Mouse (Mus musculus) intestine, embryonic 14.5 days (tissue): Measurements from ENCODE around the gene Olfr523. TPM values are rescaled to one million over a fixed set of nuclear protein-coding genes. Genes with fewer than 3 reads are reported as not detected.

Experiments used
- ATAC-seq: fragments of 200-750 bp; cut with Nextera tagmentation; replicated peaks from 2 replicates; pipeline ENCODE4 v1.8.0; 2017; ENCODE audit warnings: low read depth, moderate number of reproducible peaks, moderate TSS enrichment, moderate library complexity; ENCODE audit not compliant: low FRiP score, low TSS enrichment
- DNase-seq: peaks from one replicate; pipeline ENCODE4 v3.0.0-alpha.2; 2018; ENCODE audit warnings: low spot score
- H3K27ac ChIP-seq: fragments of 300-500 bp; sonication (generic); 2 replicates; pipeline ENCODE4 v1.5.1; 2014; ENCODE audit warnings: low read depth, mild to moderate bottlenecking, control low read depth
- H3K27me3 ChIP-seq: fragments of 300-500 bp; sonication (generic); replicated peaks from 2 replicates; pipeline ENCODE4 v1.6.1; 2014; ENCODE audit warnings: low read length, control low read depth; ENCODE audit not compliant: control insufficient read depth, insufficient read depth
- H3K36me3 ChIP-seq: fragments of 300-500 bp; sonication (generic); 2 replicates; pipeline ENCODE4 v1.6.1; 2014; ENCODE audit warnings: low read length, control low read depth; ENCODE audit not compliant: control insufficient read depth, insufficient read depth
- H3K4me1 ChIP-seq: fragments of 300-500 bp; sonication (generic); replicated peaks from 2 replicates; pipeline ENCODE4 v1.6.1; 2014; ENCODE audit warnings: low read length, control low read depth, mixed read lengths; ENCODE audit not compliant: control insufficient read depth, insufficient read depth
- H3K4me2 ChIP-seq: fragments of 300-500 bp; sonication (generic); 2 replicates; pipeline ENCODE4 v1.6.1; 2014; ENCODE audit warnings: low read length
- H3K4me3 ChIP-seq: fragments of 300-500 bp; sonication (generic); 2 replicates; pipeline ENCODE4 v1.5.1; 2014; ENCODE audit warnings: low read depth, low read length, control low read depth, mixed read lengths
- H3K9ac ChIP-seq: fragments of 300-500 bp; sonication (generic); 2 replicates; pipeline ENCODE4 v1.6.1; 2014; ENCODE audit warnings: mild to moderate bottlenecking, low read length
- H3K9me3 ChIP-seq: fragments of 300-500 bp; sonication (generic); 2 replicates; pipeline ENCODE4 v1.6.1; 2016; ENCODE audit warnings: low read length, control low read depth; ENCODE audit not compliant: control insufficient read depth
- WGBS: fragments of 180-500 bp; shearing (Covaris S2); extraction: QIAGEN DNeasy Blood & Tissue Kit; methylation state at CpG from one replicate; pipeline ENCODE4 v1.1.7; 2014; 5-methylcytosine and 5-hydroxymethylcytosine counted together
- polyA plus RNA-seq: library from polyadenylated mRNA; unstranded; fragments of >200 nt; fragmentation: Nextera tagmentation; extraction: Ambion mirVana; gene quantifications from 2 replicates; pipeline ENCODE4 v1.2.1, GENCODE M21; 2014

Olfr523 gene
- polyA plus RNA-seq, 1 experiment from 2014 or later = not detected

GRCm38 (mm10) chr7:140135106-140135770 lies 37.8 kb upstream of the Olfr523 start:
- DNase-seq (no peak), ATAC-seq (no peak)
- no peak overlapping the region for H3K4me2 ChIP-seq
- H3K36me3 ChIP-seq = peaks cover 22% of the 10 kb centered on the region
- no peak overlapping the region for H3K27ac ChIP-seq
- 95% methylated on average over 5 of the region's 5 CpGs for WGBS
- no peak overlapping the region for H3K4me3 ChIP-seq
- H3K9me3 ChIP-seq = no peaks in the 10 kb centered on the region
- no peaks in the 10 kb centered on the region for H3K27me3 ChIP-seq
- no peak overlapping the region for H3K9ac ChIP-seq
- H3K4me1 ChIP-seq = 0 out of 2 replicates have a peak, but pooled peaks cover 4% of the 10 kb centered on the region

- H3K9me3 ChIP-seq = no peaks in the 10 kb centered on the region
- H3K4me1 ChIP-seq = 0 out of 2 replicates have a peak, but pooled peaks cover 4% of the 10 kb centered on the region
- DNase-seq (peak; percentile 98), ATAC-seq (peak; percentile 98)
- H3K36me3 ChIP-seq = peaks cover 15% of the 10 kb centered on the region
- H3K9ac ChIP-seq = peak within 1 kb of the TSS; percentile 88
- H3K4me3 ChIP-seq = peak within 1 kb of the TSS; percentile 68
- H3K4me2 ChIP-seq = peak within 1 kb of the TSS; percentile 80
- peak within 1 kb of the TSS; percentile 40 for H3K27ac ChIP-seq
- 2% methylated on average over 39 of the region's 39 CpGs for WGBS
- H3K27me3 ChIP-seq = no peaks in the 10 kb centered on the region
Measured at GRCm38 (mm10) chr7:140137135-140138020, 35.6 kb upstream of the Olfr523 start, which contains the start of gene Mtg1. Mtg1 (plus strand) TSS chr7:140137564.

GRCm38 (mm10) chr7:140138021-140138310 lies 35.1 kb upstream of the Olfr523 start:
- Histone ChIP-seq H3K9me3 (no peaks in the 10 kb centered on the region), H3K4me1 (0 out of 2 replicates have a peak, but pooled peaks cover 4% of the 10 kb centered on the region), H3K4me2 (peak overlapping the region; percentile 80), H3K27me3 (no peaks in the 10 kb centered on the region), H3K9ac (peak overlapping the region; percentile 88), H3K27ac (peak overlapping the region; percentile 40), H3K36me3 (peaks cover 15% of the 10 kb centered on the region), H3K4me3 (peak overlapping the region; percentile 68)
- no peak for ATAC-seq
- no peak for DNase-seq
- WGBS = 2% methylated on average over 8 of the region's 8 CpGs

GRCm38 (mm10) chr7:140141350-140141749 lies 31.7 kb upstream of the Olfr523 start:
- H3K4me3 ChIP-seq = no peak overlapping the region
- H3K27ac ChIP-seq = no peak overlapping the region
- no peak overlapping the region for H3K4me2 ChIP-seq
- no peak for DNase-seq
- H3K4me1 ChIP-seq = 0 out of 2 replicates have a peak, but pooled peaks cover 4% of the 10 kb centered on the region
- WGBS = 6% methylated on average over 14 of the region's 14 CpGs
- no peak for ATAC-seq
- no peak overlapping the region for H3K9ac ChIP-seq
- H3K27me3 ChIP-seq = no peaks in the 10 kb centered on the region
- H3K36me3 ChIP-seq = 0 out of 2 replicates have a peak, but pooled peaks cover 3% of the 10 kb centered on the region
- no peaks in the 10 kb centered on the region for H3K9me3 ChIP-seq

GRCm38 (mm10) chr7:140144550-140144949 lies 28.5 kb upstream of the Olfr523 start:
- H3K4me1 ChIP-seq = no peaks in the 10 kb centered on the region
- no peaks in the 10 kb centered on the region for H3K27me3 ChIP-seq
- H3K4me2 ChIP-seq = no peak overlapping the region
- DNase-seq = no peak
- H3K9me3 ChIP-seq = no peaks in the 10 kb centered on the region
- H3K4me3 ChIP-seq = no peak overlapping the region
- no peak overlapping the region for H3K9ac ChIP-seq
- ATAC-seq = no peak
- WGBS = 85% methylated on average over 4 of the region's 4 CpGs
- H3K27ac ChIP-seq = no peak overlapping the region
- peaks cover 8% of the 10 kb centered on the region; the same call in 1 of the 2 replicates for H3K36me3 ChIP-seq

- Histone ChIP-seq H3K27me3 (peaks cover 39% of the 10 kb centered on the region), H3K9ac (no peak overlapping the region), H3K9me3 (no peaks in the 10 kb centered on the region), H3K4me2 (peak overlapping the region; percentile 43), H3K27ac (no peak overlapping the region), H3K36me3 (peaks cover 9% of the 10 kb centered on the region), H3K4me1 (no peaks in the 10 kb centered on the region), H3K4me3 (peak overlapping the region; percentile 20; the same call in 1 of the 2 replicates)
- DNase-seq (peak; percentile 54), ATAC-seq (no peak)
- WGBS = 6% methylated on average over 28 of the region's 28 CpGs
Measured at GRCm38 (mm10) chr7:140153383-140153782, 19.6 kb upstream of the Olfr523 start.

- Histone ChIP-seq H3K36me3 (peaks cover 6% of the 10 kb centered on the region), H3K4me2 (peak overlapping the region; percentile 45), H3K4me1 (no peaks in the 10 kb centered on the region), H3K27me3 (peaks cover 39% of the 10 kb centered on the region), H3K9me3 (no peaks in the 10 kb centered on the region), H3K4me3 (peak overlapping the region; percentile 22), H3K27ac (no peak overlapping the region), H3K9ac (0 out of 2 replicates have a peak overlapping the region, but pooled peaks have one; percentile 13)
- ATAC-seq = no peak
- DNase-seq = no peak
- WGBS = 27% methylated on average over 4 of the region's 4 CpGs
Measured at GRCm38 (mm10) chr7:140153829-140154217, 19.2 kb upstream of the Olfr523 start.

- WGBS = 2% methylated on average over 28 of the region's 28 CpGs
- H3K36me3 ChIP-seq = peaks cover 4% of the 10 kb centered on the region; the same call in 1 of the 2 replicates
- DNase-seq (no peak), ATAC-seq (no peak)
- H3K9me3 ChIP-seq = no peaks in the 10 kb centered on the region
- peaks cover 39% of the 10 kb centered on the region for H3K27me3 ChIP-seq
- no peak within 1 kb of the TSS for H3K27ac ChIP-seq
- 0 out of 2 replicates have a peak within 1 kb of the TSS, but pooled peaks have one; percentile 13 for H3K9ac ChIP-seq
- peak within 1 kb of the TSS; percentile 45 for H3K4me2 ChIP-seq
- H3K4me3 ChIP-seq = peak within 1 kb of the TSS; percentile 22
- H3K4me1 ChIP-seq = no peaks in the 10 kb centered on the region
Measured at GRCm38 (mm10) chr7:140154218-140154927, 18.6 kb upstream of the Olfr523 start, which contains the start of gene Sprn. Sprn (minus strand) TSS chr7:140154877.
